In the genomic region with DNA sequence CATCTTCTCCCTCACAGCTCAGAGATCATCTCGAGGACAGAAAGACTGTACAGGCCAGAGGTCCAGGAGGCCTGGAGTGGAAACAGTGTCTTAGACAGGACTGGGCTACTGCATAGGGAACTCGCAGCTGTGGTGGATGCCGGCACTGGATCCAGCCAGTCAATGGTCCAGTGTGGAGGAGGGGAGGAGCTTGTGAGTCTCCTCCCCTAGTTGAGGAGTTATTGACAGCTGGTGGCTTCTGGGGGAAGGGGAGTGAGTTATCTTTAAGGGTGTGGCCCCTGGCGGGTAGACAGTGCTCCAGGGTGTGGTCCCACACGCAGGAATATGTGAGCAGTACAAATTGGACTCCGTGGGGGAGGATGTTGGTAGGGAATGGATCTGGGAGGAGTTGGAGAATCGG, we compare ENCODE assay signal across 32 mouse cellular contexts. TPM values are rescaled to one million over a fixed set of nuclear protein-coding genes. Genes with fewer than 3 reads are reported as not detected.
DNase-seq lines count a peak whose midpoint lies in the region; ATAC-seq and TF ChIP-seq lines count a peak whose summit lies in the region.
"Had no signal": no experiment of that assay in that cellular context is flagged by ENCODE, and none has a peak within 500 bp of the region (broad histone marks: within the 10 kb centered on the region; RNA-seq: fewer than 3 reads in every experiment).

No protein-coding gene starts in this region.

- H3K4me1 ChIP-seq in liver, embryonic 13.5 days (replicated peaks): peaks cover 17% of the 10 kb centered on the region
- H3K4me1 ChIP-seq in kidney, adult 2 months (ENCODE audit: control insufficient read depth, insufficient read depth, low read length): no peaks in the 10 kb centered on the region
- H3K4me1 ChIP-seq in forebrain, embryonic 11.5 days (replicated peaks; ENCODE audit: control insufficient read depth, insufficient read depth, low read length): peaks cover 3% of the 10 kb centered on the region; the same call in 1 of the 2 replicates
- H3K4me1 ChIP-seq: embryonic facial prominence, embryonic 13.5 days; heart, embryonic 12.5 days; limb, embryonic 13.5 days; midbrain, embryonic 13.5 days had no signal

- peak; percentile 71 for ATAC-seq in liver, embryonic 13.5 days (ENCODE audit: low read depth)
- no peak for ATAC-seq in frontal cortex, adult (ENCODE audit: low TSS enrichment)
- no peak for ATAC-seq in forebrain, embryonic 11.5 days (replicated peaks; ENCODE audit: low FRiP score)
- ATAC-seq: forebrain, embryonic 16.5 days; hindbrain, embryonic 16.5 days; midbrain, embryonic 13.5 days had no signal

- 45% methylated on average over 7 of the region's 7 CpGs for WGBS in liver, embryonic 13.5 days (ENCODE audit: insufficient replicate concordance)
- WGBS in kidney, adult 2 months: 69% methylated on average over 7 of the region's 7 CpGs
- WGBS in forebrain, embryonic 11.5 days: 74% methylated on average over 7 of the region's 7 CpGs

- H3K4me3 ChIP-seq in liver, embryonic 13.5 days (replicated peaks): no peak overlapping the region
- H3K4me3 ChIP-seq in kidney, adult 2 months (ENCODE audit: insufficient read depth, low read depth, low read length): no peak overlapping the region
- no peak overlapping the region for H3K4me3 ChIP-seq in forebrain, embryonic 11.5 days (ENCODE audit: low read depth, low read length)
- H3K4me3 ChIP-seq: embryonic facial prominence, embryonic 13.5 days; heart, embryonic 12.5 days; hindbrain, embryonic 10.5 days; limb, embryonic 13.5 days; midbrain, embryonic 13.5 days had no signal

- no peak overlapping the region for H3K9ac ChIP-seq in liver, embryonic 13.5 days
- H3K9ac ChIP-seq in forebrain, embryonic 11.5 days (ENCODE audit: low read length): no peak overlapping the region
- H3K9ac ChIP-seq: embryonic facial prominence, embryonic 13.5 days; heart, embryonic 12.5 days; limb, embryonic 13.5 days; midbrain, embryonic 13.5 days had no signal

- TF ChIP-seq CTCF in kidney, adult 2 months (conservative IDR thresholded peaks at IDR 0.05; ENCODE audit: insufficient read depth, insufficient read length, low read depth, low read length): no peak

- H3K4me2 ChIP-seq in liver, embryonic 13.5 days: peak overlapping the region; percentile 4; the same call in 1 of the 2 replicates
- H3K4me2 ChIP-seq in forebrain, embryonic 11.5 days (ENCODE audit: low read depth, low read length, severe bottlenecking): no peak overlapping the region
- H3K4me2 ChIP-seq: embryonic facial prominence, embryonic 13.5 days; heart, embryonic 12.5 days; limb, embryonic 13.5 days; midbrain, embryonic 13.5 days had no signal

- TF ChIP-seq POLR2A in kidney, adult 2 months (IDR thresholded peaks at IDR 0.05; ENCODE audit: low read depth, low read length): no peak

- no peak overlapping the region for H3K27ac ChIP-seq in liver, embryonic 13.5 days
- no peak overlapping the region for H3K27ac ChIP-seq in kidney, adult 2 months (ENCODE audit: insufficient read depth, low read depth, low read length)
- no peak overlapping the region for H3K27ac ChIP-seq in forebrain, embryonic 11.5 days (ENCODE audit: low read depth, low read length)
- H3K27ac ChIP-seq: embryonic facial prominence, embryonic 13.5 days; hindbrain, embryonic 10.5 days; kidney, postnatal 0 days; limb, embryonic 13.5 days; macrophage; midbrain, embryonic 13.5 days had no signal

- no peaks in the 10 kb centered on the region for H3K27me3 ChIP-seq in liver, embryonic 13.5 days
- H3K27me3 ChIP-seq in kidney, adult 2 months (replicated peaks; ENCODE audit: control insufficient read depth, insufficient read depth, low read length): no peaks in the 10 kb centered on the region
- H3K27me3 ChIP-seq in forebrain, embryonic 11.5 days (ENCODE audit: control insufficient read depth, insufficient read depth, low read length): no peaks in the 10 kb centered on the region; the same call in 1 of the 2 replicates
- H3K27me3 ChIP-seq: heart, embryonic 12.5 days had no signal

- peak; percentile 73 for DNase-seq in heart, adult 11 months
- no peak for DNase-seq in heart, adult 8-10 months (ENCODE audit: low spot score)
- peak; percentile 54 for DNase-seq in ES-CJ7 (ENCODE audit: low read depth, low spot score)
- peak; percentile 71 for DNase-seq in ZHBTc4 (ENCODE audit: low read depth, low spot score)
- no peak for DNase-seq in liver, embryonic 13.5 days
- no peak for DNase-seq in kidney, adult 2 months
- no peak for DNase-seq in forebrain, embryonic 11.5 days (ENCODE audit: low spot score)
- DNase-seq: adrenal gland, postnatal 10 days; cerebellum, adult 11 months; cerebellum, adult 9-10 months; embryo, embryonic 11 days; gastrocnemius, postnatal 10 days; kidney, adult 8-10 months; kidney, postnatal 4 days; lung, adult 2 months; lung, postnatal 10 days; retina, postnatal 1 day; right cerebral cortex, postnatal 14 days; thymus, adult 18-20 months; thymus, postnatal 25 days had no signal

- no peaks in the 10 kb centered on the region for H3K9me3 ChIP-seq in liver, embryonic 13.5 days (replicated peaks)
- H3K9me3 ChIP-seq in forebrain, embryonic 11.5 days (ENCODE audit: control insufficient read depth, low read length): no peaks in the 10 kb centered on the region; the same call in 1 of the 2 replicates
- H3K9me3 ChIP-seq: embryonic facial prominence, embryonic 13.5 days; heart, embryonic 12.5 days; hindbrain, embryonic 10.5 days; limb, embryonic 13.5 days; midbrain, embryonic 13.5 days had no signal

- no peaks in the 10 kb centered on the region for H3K36me3 ChIP-seq in liver, embryonic 13.5 days
- no peaks in the 10 kb centered on the region for H3K36me3 ChIP-seq in kidney, adult 2 months (ENCODE audit: control insufficient read depth, insufficient read depth, low read length)
- H3K36me3 ChIP-seq in forebrain, embryonic 11.5 days (ENCODE audit: control insufficient read depth, insufficient read depth, low read length): no peaks in the 10 kb centered on the region
- H3K36me3 ChIP-seq: embryonic facial prominence, embryonic 13.5 days; heart, embryonic 12.5 days; hindbrain, embryonic 10.5 days; limb, embryonic 13.5 days; midbrain, embryonic 13.5 days had no signal

RNA-seq across cellular contexts. Expression of gene 4932438H23Rik, which starts 21.8 kb away (rescaled TPM):
- total RNA-seq in heart, adult 8-10 months (2022): under 1 TPM in 3 of 4 experiments, not detected in 1; 0.11 to 0.16 (median 0.14) TPM
- polyA plus RNA-seq in liver, embryonic 13.5 days (2015; fragmentation: Nextera tagmentation; extraction: Ambion mirVana): not detected in 2 replicates
- polyA plus RNA-seq in kidney, adult 2 months (2012; rRNA removed): 0.14 and 0.42 TPM in 2 replicates
- 0.17 TPM in 1 of 2 replicates, not detected in the other for polyA plus RNA-seq in forebrain, embryonic 11.5 days (2014; fragmentation: Nextera tagmentation; extraction: Ambion mirVana)
- total RNA-seq: megakaryocyte-erythroid progenitor cell, adult 5-6 weeks had no signal
- polyA plus RNA-seq: embryonic facial prominence, embryonic 13.5 days; heart, embryonic 12.5 days; intestine, embryonic 14.5 days had no signal

Comparison
In these comparisons a context has a peak if more than half of its experiments do, and no peak if none do; other contexts are left out.
1. DNase-seq: peak in heart, adult 11 months (single experiment), ES-CJ7 (single experiment) and ZHBTc4 (single experiment); none in heart, adult 8-10 months (single experiment), liver, embryonic 13.5 days (single experiment), kidney, adult 2 months (single experiment) and forebrain, embryonic 11.5 days (single experiment).